Mouse (Mus musculus) midbrain, embryonic 16.5 days (tissue): ENCODE data around the gene Zmynd8. TPM values are rescaled to one million over a fixed set of nuclear protein-coding genes. Genes with fewer than 3 reads are reported as not detected.
A peak's percentile ranks its signal among the peaks of the same experiment; 100 is the strongest.

Experiments
- ATAC-seq: fragments of 200-750 bp; cut with Nextera tagmentation; 2 replicates; pipeline ENCODE4 v1.8.0; 2017; ENCODE audit warnings: moderate TSS enrichment
- H3K27ac ChIP-seq: fragments of 300-500 bp; sonication (generic); 2 replicates; pipeline ENCODE4 v1.5.1; 2014; ENCODE audit warnings: mild to moderate bottlenecking, low read length, mixed read lengths
- H3K27me3 ChIP-seq: fragments of 300-500 bp; sonication (generic); 2 replicates; pipeline ENCODE4 v1.6.1; 2014; ENCODE audit warnings: low read depth, low read length, mixed read lengths; ENCODE audit not compliant: control insufficient read depth, insufficient read depth
- H3K36me3 ChIP-seq: fragments of 300-500 bp; sonication (generic); 2 replicates; pipeline ENCODE4 v1.6.1; 2014; ENCODE audit warnings: mild to moderate bottlenecking, low read length, moderate library complexity, mixed read lengths; ENCODE audit not compliant: control insufficient read depth, insufficient read depth
- H3K4me1 ChIP-seq: fragments of 300-500 bp; sonication (generic); 2 replicates; pipeline ENCODE4 v1.6.1; 2014; ENCODE audit warnings: mild to moderate bottlenecking, low read length, mixed read lengths; ENCODE audit not compliant: control insufficient read depth, insufficient read depth
- H3K4me2 ChIP-seq: fragments of 300-500 bp; sonication (generic); 2 replicates; pipeline ENCODE4 v1.6.1; 2014; ENCODE audit warnings: mild to moderate bottlenecking, low read length, mixed read lengths
- H3K4me3 ChIP-seq: fragments of 300-500 bp; sonication (generic); 2 replicates; pipeline ENCODE4 v1.5.1; 2014; ENCODE audit warnings: low read depth, mild to moderate bottlenecking, low read length, moderate library complexity, mixed read lengths
- H3K9ac ChIP-seq: fragments of 300-500 bp; sonication (generic); 2 replicates; pipeline ENCODE4 v1.6.1; 2014; ENCODE audit warnings: low read depth, low read length, mixed read lengths
- H3K9me3 ChIP-seq: fragments of 300-500 bp; sonication (generic); replicated peaks from 2 replicates; pipeline ENCODE4 v1.6.1; 2014; ENCODE audit warnings: mild to moderate bottlenecking, low read length, mixed read lengths; ENCODE audit not compliant: control insufficient read depth, poor library complexity, severe bottlenecking
- WGBS: fragments of 180-500 bp; shearing (Covaris S2); extraction: QIAGEN DNeasy Blood & Tissue Kit; methylation state at CpG from one replicate; pipeline ENCODE4 v1.1.7; 2014; 5-methylcytosine and 5-hydroxymethylcytosine counted together
- polyA plus RNA-seq: library from polyadenylated mRNA; unstranded; fragments of >200 nt; fragmentation: Nextera tagmentation; extraction: Ambion mirVana; gene quantifications from 2 replicates; pipeline ENCODE4 v1.2.1, GENCODE M21; 2015

Gene Zmynd8
- polyA plus RNA-seq, 1 experiment from 2014 or later: 78.7 TPM

GRCm38 (mm10) chr2:165860962-165861682, 37.7 kb downstream of the Zmynd8 start:
- H3K4me2 ChIP-seq: no peak overlapping the region
- H3K36me3 ChIP-seq: no peaks in the 10 kb centered on the region
- H3K27me3 ChIP-seq: no peaks in the 10 kb centered on the region
- ATAC-seq: no peak
- no peak overlapping the region for H3K4me3 ChIP-seq
- no peak overlapping the region for H3K9ac ChIP-seq
- no peaks in the 10 kb centered on the region for H3K9me3 ChIP-seq
- H3K4me1 ChIP-seq: peaks cover 41% of the 10 kb centered on the region
- H3K27ac ChIP-seq: no peak overlapping the region
- 90% methylated on average over 20 of the region's 20 CpGs for WGBS

GRCm38 (mm10) chr2:165860447-165860846, 38.4 kb downstream of the Zmynd8 start:
- Histone ChIP-seq H3K4me2 (no peak overlapping the region), H3K36me3 (no peaks in the 10 kb centered on the region), H3K27me3 (no peaks in the 10 kb centered on the region), H3K9ac (no peak overlapping the region), H3K4me3 (no peak overlapping the region), H3K9me3 (no peaks in the 10 kb centered on the region), H3K4me1 (peaks cover 46% of the 10 kb centered on the region), H3K27ac (no peak overlapping the region)
- whole genome bisulfite sequencing: 95% methylated on average over 6 of the region's 6 CpGs
- no peak for ATAC-seq

GRCm38 (mm10) chr2:165858453-165859384, 40.1 kb downstream of the Zmynd8 start:
- Histone ChIP-seq H3K9ac (peak overlapping the region; percentile 63), H3K36me3 (no peaks in the 10 kb centered on the region), H3K4me2 (peak overlapping the region; percentile 53), H3K9me3 (no peaks in the 10 kb centered on the region), H3K27me3 (no peaks in the 10 kb centered on the region), H3K4me3 (no peak overlapping the region), H3K27ac (peak overlapping the region; percentile 88), H3K4me1 (peaks cover 56% of the 10 kb centered on the region)
- 8% methylated on average over 12 of the region's 12 CpGs for WGBS
- ATAC-seq: no peak

GRCm38 (mm10) chr2:165857841-165858426, 40.9 kb downstream of the Zmynd8 start:
- H3K9ac ChIP-seq: peak overlapping the region; percentile 63
- H3K27me3 ChIP-seq: no peaks in the 10 kb centered on the region
- 2% methylated on average over 22 of the region's 22 CpGs for WGBS
- no peaks in the 10 kb centered on the region for H3K9me3 ChIP-seq
- H3K4me2 ChIP-seq: peak overlapping the region; percentile 53
- ATAC-seq: peak; percentile 37
- no peaks in the 10 kb centered on the region for H3K36me3 ChIP-seq
- H3K27ac ChIP-seq: peak overlapping the region; percentile 88
- H3K4me3 ChIP-seq: peak overlapping the region; percentile 9
- H3K4me1 ChIP-seq: peaks cover 56% of the 10 kb centered on the region

- H3K27ac ChIP-seq: peak overlapping the region; percentile 88
- H3K9me3 ChIP-seq: no peaks in the 10 kb centered on the region
- peak overlapping the region; percentile 63 for H3K9ac ChIP-seq
- H3K4me3 ChIP-seq: no peak overlapping the region
- 0 out of 2 replicates have a peak, but pooled peaks have one; percentile 7 for ATAC-seq
- H3K36me3 ChIP-seq: no peaks in the 10 kb centered on the region
- H3K27me3 ChIP-seq: no peaks in the 10 kb centered on the region
- peaks cover 57% of the 10 kb centered on the region for H3K4me1 ChIP-seq
- H3K4me2 ChIP-seq: peak overlapping the region; percentile 53
- WGBS: 8% methylated on average over 4 of the region's 4 CpGs
These were observed 41.4 kb downstream of the Zmynd8 start for GRCm38 (mm10) chr2:165857395-165857831.

- 83% methylated on average over 7 of the region's 7 CpGs for WGBS
These were observed 42.1 kb downstream of the Zmynd8 start for GRCm38 (mm10) chr2:165856611-165857200.

GRCm38 (mm10) chr2:165855641-165856301, 43.0 kb downstream of the Zmynd8 start:
- Histone ChIP-seq H3K9ac (no peak overlapping the region), H3K9me3 (no peaks in the 10 kb centered on the region), H3K36me3 (no peaks in the 10 kb centered on the region), H3K4me3 (no peak overlapping the region), H3K4me1 (peaks cover 63% of the 10 kb centered on the region), H3K4me2 (no peak overlapping the region), H3K27me3 (no peaks in the 10 kb centered on the region), H3K27ac (no peak overlapping the region; the same call in 1 of the 2 replicates)
- WGBS: 52% methylated on average over 6 of the region's 6 CpGs
- no peak for ATAC-seq

More at GRCm38 (mm10) chr2:165856611-165857200, 42.1 kb downstream of the Zmynd8 start:
- H3K4me3 ChIP-seq: no peak overlapping the region
- no peak for ATAC-seq
- H3K36me3 ChIP-seq: no peaks in the 10 kb centered on the region
- H3K9ac ChIP-seq: no peak overlapping the region
- no peak overlapping the region for H3K4me2 ChIP-seq
- H3K9me3 ChIP-seq: no peaks in the 10 kb centered on the region
- H3K27ac ChIP-seq: peak overlapping the region; percentile 88
- H3K4me1 ChIP-seq: peaks cover 54% of the 10 kb centered on the region
- no peaks in the 10 kb centered on the region for H3K27me3 ChIP-seq

GRCm38 (mm10) chr2:165854207-165854968, 44.4 kb downstream of the Zmynd8 start:
- Histone ChIP-seq H3K9ac (no peak overlapping the region), H3K9me3 (no peaks in the 10 kb centered on the region), H3K27me3 (no peaks in the 10 kb centered on the region), H3K4me1 (peaks cover 61% of the 10 kb centered on the region), H3K4me3 (no peak overlapping the region), H3K4me2 (no peak overlapping the region), H3K27ac (no peak overlapping the region), H3K36me3 (no peaks in the 10 kb centered on the region)
- ATAC-seq: no peak
- 51% methylated on average over 16 of the region's 16 CpGs for WGBS
